Mouse (Mus musculus) heart, embryonic 11.5 days (tissue): ENCODE data around the gene Zdhhc16. TPM values are rescaled to one million over a fixed set of nuclear protein-coding genes. Genes with fewer than 3 reads are reported as not detected.
"Not testable (repeated sequence)": the region's sequence is repeated elsewhere in the genome, so short reads cannot be mapped to it uniquely, and the experiment has no call there.

Experiments
- ATAC-seq: fragments of 200-750 bp; cut with Nextera tagmentation; replicated peaks from 2 replicates; pipeline ENCODE4 v1.8.0; 2017; ENCODE audit warnings: moderate library complexity; ENCODE audit not compliant: insufficient number of reproducible peaks, low FRiP score, low TSS enrichment
- H3K27ac ChIP-seq: fragments of 300-500 bp; sonication (generic); 2 replicates; pipeline ENCODE4 v1.5.1; 2014; ENCODE audit warnings: mild to moderate bottlenecking, low read depth, low read length
- H3K27me3 ChIP-seq: fragments of 300-500 bp; sonication (generic); 2 replicates; pipeline ENCODE4 v1.6.1; 2014; ENCODE audit warnings: mild to moderate bottlenecking, low read length, mixed read lengths; ENCODE audit not compliant: control insufficient read depth, insufficient read depth
- H3K36me3 ChIP-seq: fragments of 300-500 bp; sonication (generic); 2 replicates; pipeline ENCODE4 v1.6.1; 2014; ENCODE audit warnings: mild to moderate bottlenecking, low read length, moderate library complexity, mixed read lengths; ENCODE audit not compliant: control insufficient read depth, insufficient read depth
- H3K4me1 ChIP-seq: fragments of 300-500 bp; sonication (generic); 2 replicates; pipeline ENCODE4 v1.6.1; 2014; ENCODE audit warnings: low read length; ENCODE audit not compliant: control insufficient read depth, insufficient read depth
- H3K4me2 ChIP-seq: fragments of 300-500 bp; sonication (generic); 2 replicates; pipeline ENCODE4 v1.6.1; 2014; ENCODE audit warnings: mild to moderate bottlenecking, moderate library complexity
- H3K4me3 ChIP-seq: fragments of 300-500 bp; sonication (generic); 2 replicates; pipeline ENCODE4 v1.5.1; 2014; ENCODE audit warnings: low read depth, low read length
- H3K9ac ChIP-seq: fragments of 300-500 bp; sonication (generic); 2 replicates; pipeline ENCODE4 v1.6.1; 2014; ENCODE audit warnings: mild to moderate bottlenecking, low read depth, low read length, moderate library complexity
- H3K9me3 ChIP-seq: fragments of 300-500 bp; sonication (generic); replicated peaks from 2 replicates; pipeline ENCODE4 v1.6.1; 2016; ENCODE audit warnings: low read length; ENCODE audit not compliant: control insufficient read depth
- WGBS: fragments of 180-500 bp; shearing (Covaris S2); extraction: QIAGEN DNeasy Blood & Tissue Kit; methylation state at CpG from one replicate; pipeline ENCODE4 v1.1.7; 2014; ENCODE audit not compliant: insufficient replicate concordance; 5-methylcytosine and 5-hydroxymethylcytosine counted together
- polyA plus RNA-seq: library from polyadenylated mRNA; unstranded; fragments of >200 nt; fragmentation: Nextera tagmentation; extraction: Ambion mirVana; gene quantifications from 2 replicates; pipeline ENCODE4 v1.2.1, GENCODE M21; 2014

Gene Zdhhc16
- polyA plus RNA-seq, 1 experiment from 2014 or later = 49.6 TPM

DNA sequence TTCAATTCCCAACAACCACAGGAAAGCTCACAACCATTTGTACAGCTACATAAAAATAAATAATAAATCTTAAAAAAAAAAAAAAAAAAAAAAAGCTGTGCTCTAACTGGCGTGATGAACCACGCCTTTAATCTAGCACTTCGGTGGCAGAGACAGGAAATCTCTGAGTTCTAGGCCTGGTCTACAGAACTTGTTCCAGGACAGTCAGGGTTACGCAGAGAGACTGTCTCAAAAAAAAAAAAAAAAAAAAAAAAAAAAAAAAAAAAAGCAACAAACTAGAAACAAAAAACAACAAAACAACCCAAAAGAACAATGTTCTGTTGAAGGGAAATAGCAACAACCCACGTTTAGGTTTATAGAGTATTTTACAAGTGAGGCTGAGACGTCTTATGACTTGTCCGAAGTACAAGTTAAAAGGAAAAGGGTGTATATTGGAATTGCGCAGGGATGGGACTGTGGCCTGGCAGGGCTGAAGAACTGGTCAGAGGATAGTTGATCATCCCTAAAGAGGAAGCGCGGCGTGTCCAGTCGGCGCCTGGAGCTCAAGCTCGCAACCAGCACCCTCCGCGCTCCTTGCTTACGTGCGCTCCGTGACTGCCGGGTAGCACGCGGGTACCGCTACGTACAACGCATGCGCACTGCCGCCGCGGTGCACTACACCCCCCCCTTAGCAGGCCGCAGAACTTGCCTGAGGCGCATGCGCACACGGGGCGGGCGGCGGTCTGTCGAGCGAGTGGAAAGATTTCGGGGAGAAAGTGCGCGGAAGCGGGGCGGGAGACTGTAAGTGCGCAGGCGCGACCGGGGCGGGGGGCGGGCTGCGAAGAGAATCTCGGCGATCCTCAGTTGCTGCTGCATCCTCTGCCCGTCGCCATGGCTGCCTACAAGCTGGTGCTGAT is 21.9 kb upstream of the Zdhhc16 start, which contains the start of gene Pgam1:
TSS of gene Pgam1 (plus strand) at position 746 of the 896 bp plus-strand sequence.
- Histone ChIP-seq H3K9ac (peak within 1 kb of the TSS; percentile 98), H3K9me3 (no peaks in the 10 kb centered on the region), H3K36me3 (peaks cover 10% of the 10 kb centered on the region), H3K4me2 (peak within 1 kb of the TSS; percentile 91), H3K27ac (peak within 1 kb of the TSS; percentile 95), H3K27me3 (no peaks in the 10 kb centered on the region), H3K4me1 (peaks cover 24% of the 10 kb centered on the region), H3K4me3 (peak within 1 kb of the TSS; percentile 99)
- 4% methylated on average over 54 of the region's 54 CpGs for WGBS
- ATAC-seq = peak; percentile 93

DNA sequence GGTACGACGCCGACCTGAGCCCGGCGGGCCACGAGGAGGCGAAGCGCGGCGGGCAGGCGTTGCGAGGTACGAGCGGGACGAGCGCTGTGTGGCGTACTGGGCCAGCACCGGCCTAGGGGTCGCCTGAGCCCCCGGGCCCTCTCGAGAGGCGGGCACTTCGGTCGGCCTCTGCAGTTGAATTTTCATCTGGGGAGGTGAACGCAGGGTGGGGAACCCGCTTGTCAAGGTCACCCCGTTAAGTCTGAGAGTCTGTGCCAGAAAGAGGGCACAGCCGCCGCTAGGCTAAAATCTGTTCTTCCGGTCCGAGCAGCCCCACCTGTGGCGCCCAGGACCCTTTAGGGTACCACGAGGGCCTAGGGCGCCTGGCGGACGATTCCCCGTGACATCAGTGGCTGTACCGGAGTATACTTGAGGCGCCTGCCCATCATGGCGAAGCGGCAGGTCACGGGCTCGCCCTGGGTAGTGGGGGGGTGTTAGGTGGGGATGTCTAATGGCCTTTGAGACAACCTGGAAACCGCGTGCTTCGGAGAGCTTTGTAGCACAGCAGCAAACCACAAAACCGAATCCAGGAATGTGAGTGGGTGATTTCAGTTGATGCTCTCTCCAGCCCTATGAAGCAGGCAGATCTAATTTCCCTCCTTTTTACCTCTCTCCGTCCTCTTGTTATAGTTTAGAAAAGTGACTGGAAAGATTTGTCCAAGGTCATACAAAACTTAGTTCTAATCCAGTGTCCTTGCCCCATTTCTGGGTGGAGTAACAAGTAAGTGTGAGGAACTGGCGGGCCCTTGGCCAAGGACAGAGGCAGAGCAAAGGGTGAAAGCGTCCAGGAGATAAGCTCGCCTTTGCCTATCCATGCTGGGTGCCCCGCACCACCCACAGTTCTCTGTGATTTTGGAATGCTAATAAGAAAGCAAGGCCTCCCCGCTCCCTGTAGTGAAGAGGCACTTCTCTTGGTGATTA is 20.9 kb upstream of the Zdhhc16 start:
- peaks cover 18% of the 10 kb centered on the region for H3K36me3 ChIP-seq
- peak; percentile 18; the same call in 1 of the 2 replicates for ATAC-seq
- peaks cover 16% of the 10 kb centered on the region for H3K4me1 ChIP-seq
- H3K4me3 ChIP-seq = peak overlapping the region; percentile 99
- peak overlapping the region; percentile 91 for H3K4me2 ChIP-seq
- H3K9ac ChIP-seq = peak overlapping the region; percentile 98
- H3K9me3 ChIP-seq = no peaks in the 10 kb centered on the region
- peak overlapping the region; percentile 95 for H3K27ac ChIP-seq
- WGBS = under 1% methylated on average over 53 of the region's 53 CpGs
- H3K27me3 ChIP-seq = no peaks in the 10 kb centered on the region

DNA sequence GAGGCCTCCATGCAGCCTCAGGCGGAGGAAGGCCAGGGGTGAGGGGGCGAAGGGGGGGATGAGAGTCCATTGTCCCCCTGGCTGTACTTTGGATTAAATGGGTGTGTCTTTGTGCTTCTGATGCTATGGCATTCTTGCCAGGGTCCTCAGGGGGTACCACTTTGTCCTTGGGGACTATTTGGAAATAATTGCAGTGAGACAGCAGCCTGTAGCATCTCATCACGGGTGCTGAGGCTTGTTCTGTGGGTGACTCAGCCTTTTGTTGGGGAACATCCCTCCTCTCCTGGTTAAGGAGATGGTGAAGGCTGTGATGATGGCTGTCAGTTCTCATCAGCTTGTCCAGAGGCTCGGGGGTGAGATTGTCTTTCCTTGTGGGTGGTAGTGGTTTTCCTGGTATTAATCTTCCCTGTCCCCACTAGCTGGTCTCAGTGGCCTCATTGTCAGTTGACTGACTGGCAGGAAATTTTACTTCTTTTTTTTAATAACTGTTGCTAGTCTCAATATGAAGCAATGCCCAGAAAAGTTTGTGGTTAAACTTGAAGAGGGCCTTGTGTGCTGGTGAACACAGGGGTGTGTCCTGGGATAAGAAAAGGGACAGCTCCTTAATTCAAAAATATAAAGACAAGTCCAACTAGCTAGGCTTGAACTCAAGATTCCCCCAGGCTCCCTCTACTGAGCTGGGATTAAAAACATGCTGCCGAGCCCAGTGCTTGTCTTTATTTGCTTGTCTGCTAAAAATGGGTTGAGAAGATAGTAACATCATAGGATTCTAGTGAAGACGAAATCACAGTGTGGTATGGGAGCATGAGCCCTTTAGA is 19.3 kb upstream of the Zdhhc16 start:
- peak overlapping the region; percentile 91 for H3K4me2 ChIP-seq
- H3K27ac ChIP-seq = peak overlapping the region; percentile 35; the same call in 1 of the 2 replicates
- peaks cover 16% of the 10 kb centered on the region for H3K4me1 ChIP-seq
- peaks cover 22% of the 10 kb centered on the region for H3K36me3 ChIP-seq
- peak overlapping the region; percentile 98 for H3K9ac ChIP-seq
- no peaks in the 10 kb centered on the region for H3K27me3 ChIP-seq
- 38% methylated on average over 6 of the region's 6 CpGs for WGBS
- H3K4me3 ChIP-seq = peak overlapping the region; percentile 99
- ATAC-seq = no peak
- H3K9me3 ChIP-seq = no peaks in the 10 kb centered on the region

DNA sequence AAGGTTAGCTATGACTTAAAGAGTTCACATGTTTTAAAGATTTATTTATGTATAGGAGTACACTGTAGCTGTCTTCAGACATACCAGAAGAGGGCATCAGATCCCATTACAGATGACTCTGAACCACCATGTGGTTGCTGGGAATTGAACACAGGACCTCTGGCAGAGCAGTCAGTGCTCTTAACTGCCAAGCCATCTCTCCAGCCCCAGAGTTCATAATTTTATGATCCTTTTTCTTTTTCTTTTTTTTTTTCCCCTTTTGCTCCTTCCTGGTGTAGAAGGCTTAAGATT is 18.7 kb upstream of the Zdhhc16 start:
- H3K27me3 ChIP-seq, H3K9me3 ChIP-seq, H3K9ac ChIP-seq, ATAC-seq, H3K27ac ChIP-seq: not testable (repeated sequence)
- Histone ChIP-seq H3K4me1 (peaks cover 16% of the 10 kb centered on the region), H3K4me2 (peak overlapping the region; percentile 91), H3K36me3 (peaks cover 28% of the 10 kb centered on the region), H3K4me3 (peak overlapping the region; percentile 99)

DNA sequence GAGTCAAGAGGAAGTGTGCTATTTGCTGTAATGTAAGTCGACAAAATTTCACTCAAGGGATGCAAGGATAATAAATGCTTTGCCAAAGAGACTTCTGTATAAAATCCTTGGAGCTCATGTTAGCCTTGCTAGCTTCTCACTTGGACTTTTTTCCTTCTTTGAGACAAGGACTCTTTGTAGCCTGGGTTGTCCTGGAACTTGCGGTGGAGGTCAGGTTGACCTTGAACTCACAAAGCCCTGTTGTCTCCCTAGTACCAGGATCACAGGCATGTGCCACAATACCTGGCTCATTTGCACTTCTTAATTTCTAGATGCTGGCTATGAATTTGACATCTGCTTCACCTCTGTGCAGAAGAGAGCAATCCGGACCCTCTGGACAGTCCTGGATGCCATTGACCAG is 18.0 kb upstream of the Zdhhc16 start:
- Histone ChIP-seq H3K9me3 (no peaks in the 10 kb centered on the region), H3K27me3 (no peaks in the 10 kb centered on the region), H3K4me2 (peak overlapping the region; percentile 91; the same call in 1 of the 2 replicates), H3K36me3 (peaks cover 29% of the 10 kb centered on the region), H3K4me3 (no peak overlapping the region), H3K4me1 (peaks cover 16% of the 10 kb centered on the region), H3K27ac (no peak overlapping the region), H3K9ac (no peak overlapping the region)
- ATAC-seq = no peak
- 76% methylated on average over 3 of the region's 3 CpGs for WGBS

DNA sequence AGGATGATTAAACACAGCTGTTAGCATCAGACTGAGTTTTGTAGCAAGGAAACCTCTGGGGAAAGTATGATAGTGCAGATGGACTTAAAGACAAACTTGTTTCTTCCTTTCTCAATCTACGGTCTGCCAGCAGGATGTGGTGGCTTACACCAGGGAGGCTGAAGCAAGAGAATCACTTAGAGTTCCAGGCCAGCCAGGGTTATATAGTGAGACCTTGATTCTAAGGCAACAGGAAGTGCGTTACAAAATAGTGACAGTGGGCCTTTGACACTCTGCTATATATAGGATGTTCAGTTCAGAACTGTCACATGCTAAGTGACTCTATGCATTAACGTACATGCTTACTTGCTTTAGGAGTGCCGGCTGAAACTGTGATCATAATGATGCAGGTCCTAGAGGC is 16.4 kb upstream of the Zdhhc16 start:
- no peak overlapping the region for H3K9ac ChIP-seq
- WGBS = 86% methylated on average over 4 of the region's 4 CpGs
- no peak overlapping the region for H3K27ac ChIP-seq
- no peak for ATAC-seq
- peaks cover 29% of the 10 kb centered on the region for H3K36me3 ChIP-seq
- H3K4me1 ChIP-seq = peaks cover 16% of the 10 kb centered on the region
- H3K27me3 ChIP-seq = no peaks in the 10 kb centered on the region
- H3K4me3 ChIP-seq = no peak overlapping the region
- H3K9me3 ChIP-seq = no peaks in the 10 kb centered on the region
- no peak overlapping the region for H3K4me2 ChIP-seq

DNA sequence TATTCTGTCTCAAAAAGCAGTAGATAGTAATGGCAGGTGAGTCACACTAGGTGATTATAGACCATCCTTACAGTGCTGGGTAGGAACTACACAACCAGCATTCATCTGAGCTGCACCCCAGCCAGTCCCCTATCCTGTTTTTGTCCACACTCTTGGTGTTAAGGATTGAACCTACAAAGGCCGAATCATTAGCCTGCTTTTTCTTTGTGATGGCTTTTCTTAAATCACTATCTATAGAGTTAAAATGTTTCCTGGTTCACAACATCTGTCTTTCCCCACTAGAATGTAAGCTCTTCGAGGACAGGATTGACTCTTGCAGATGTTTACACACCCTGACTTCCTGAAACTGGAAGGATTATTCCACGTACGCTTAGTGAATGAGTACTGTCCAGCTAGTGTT is 13.8 kb upstream of the Zdhhc16 start:
- WGBS = 72% methylated on average over 4 of the region's 4 CpGs
- no peak overlapping the region for H3K4me2 ChIP-seq
- no peak for ATAC-seq
- H3K4me1 ChIP-seq = 0 out of 2 replicates have a peak, but pooled peaks cover 3% of the 10 kb centered on the region
- no peak overlapping the region for H3K27ac ChIP-seq
- H3K4me3 ChIP-seq = no peak overlapping the region; the same call in 1 of the 2 replicates
- H3K27me3 ChIP-seq = no peaks in the 10 kb centered on the region
- no peak overlapping the region for H3K9ac ChIP-seq
- H3K36me3 ChIP-seq = peaks cover 34% of the 10 kb centered on the region
- H3K9me3 ChIP-seq = no peaks in the 10 kb centered on the region
